Mouse (Mus musculus) heart, embryonic 11.5 days (tissue): Measurements from ENCODE around the gene Map4k1. TPM values are rescaled to one million over a fixed set of nuclear protein-coding genes. Genes with fewer than 3 reads are reported as not detected.

ENCODE experiments used
- ATAC-seq: fragments of 200-750 bp; cut with Nextera tagmentation; replicated peaks from 2 replicates; pipeline ENCODE4 v1.8.0; 2017; ENCODE audit warnings: moderate library complexity; ENCODE audit not compliant: insufficient number of reproducible peaks, low FRiP score, low TSS enrichment
- H3K27ac ChIP-seq: fragments of 300-500 bp; sonication (generic); 2 replicates; pipeline ENCODE4 v1.5.1; 2014; ENCODE audit warnings: mild to moderate bottlenecking, low read depth, low read length
- H3K27me3 ChIP-seq: fragments of 300-500 bp; sonication (generic); 2 replicates; pipeline ENCODE4 v1.6.1; 2014; ENCODE audit warnings: mild to moderate bottlenecking, low read length, mixed read lengths; ENCODE audit not compliant: control insufficient read depth, insufficient read depth
- H3K36me3 ChIP-seq: fragments of 300-500 bp; sonication (generic); 2 replicates; pipeline ENCODE4 v1.6.1; 2014; ENCODE audit warnings: mild to moderate bottlenecking, low read length, moderate library complexity, mixed read lengths; ENCODE audit not compliant: control insufficient read depth, insufficient read depth
- H3K4me1 ChIP-seq: fragments of 300-500 bp; sonication (generic); 2 replicates; pipeline ENCODE4 v1.6.1; 2014; ENCODE audit warnings: low read length; ENCODE audit not compliant: control insufficient read depth, insufficient read depth
- H3K4me2 ChIP-seq: fragments of 300-500 bp; sonication (generic); 2 replicates; pipeline ENCODE4 v1.6.1; 2014; ENCODE audit warnings: mild to moderate bottlenecking, moderate library complexity
- H3K4me3 ChIP-seq: fragments of 300-500 bp; sonication (generic); 2 replicates; pipeline ENCODE4 v1.5.1; 2014; ENCODE audit warnings: low read depth, low read length
- H3K9ac ChIP-seq: fragments of 300-500 bp; sonication (generic); 2 replicates; pipeline ENCODE4 v1.6.1; 2014; ENCODE audit warnings: mild to moderate bottlenecking, low read depth, low read length, moderate library complexity
- H3K9me3 ChIP-seq: fragments of 300-500 bp; sonication (generic); replicated peaks from 2 replicates; pipeline ENCODE4 v1.6.1; 2016; ENCODE audit warnings: low read length; ENCODE audit not compliant: control insufficient read depth
- WGBS: fragments of 180-500 bp; shearing (Covaris S2); extraction: QIAGEN DNeasy Blood & Tissue Kit; methylation state at CpG from one replicate; pipeline ENCODE4 v1.1.7; 2014; ENCODE audit not compliant: insufficient replicate concordance; 5-methylcytosine and 5-hydroxymethylcytosine counted together
- polyA plus RNA-seq: library from polyadenylated mRNA; unstranded; fragments of >200 nt; fragmentation: Nextera tagmentation; extraction: Ambion mirVana; gene quantifications from 2 replicates; pipeline ENCODE4 v1.2.1, GENCODE M21; 2014

Gene Map4k1
- polyA plus RNA-seq, 1 experiment from 2014 or later: 6.9 TPM

GRCm38 (mm10) chr7:28992997-28993396, 11.1 kb downstream of the Map4k1 start:
- Histone ChIP-seq H3K9me3 (no peaks in the 10 kb centered on the region), H3K27me3 (no peaks in the 10 kb centered on the region), H3K4me3 (no peak overlapping the region), H3K27ac (no peak overlapping the region), H3K36me3 (no peaks in the 10 kb centered on the region), H3K4me2 (no peak overlapping the region), H3K9ac (no peak overlapping the region), H3K4me1 (no peaks in the 10 kb centered on the region)
- ATAC-seq: no peak
- WGBS: 77% methylated on average over 3 of the region's 3 CpGs

GRCm38 (mm10) chr7:28993402-28993801, 11.6 kb downstream of the Map4k1 start:
- H3K9ac ChIP-seq: no peak overlapping the region
- 75% methylated on average over 3 of the region's 3 CpGs for WGBS

GRCm38 (mm10) chr7:29000651-29001605, 19.1 kb downstream of the Map4k1 start:
- H3K4me3 ChIP-seq: peak overlapping the region; percentile 51
- H3K4me2 ChIP-seq: peak overlapping the region; percentile 90
- H3K9me3 ChIP-seq: no peaks in the 10 kb centered on the region
- peaks cover 7% of the 10 kb centered on the region; the same call in 1 of the 2 replicates for H3K27me3 ChIP-seq
- peaks cover 10% of the 10 kb centered on the region; the same call in 1 of the 2 replicates for H3K4me1 ChIP-seq
- 7% methylated on average over 43 of the region's 43 CpGs for WGBS
- 0 out of 2 replicates have a peak overlapping the region, but pooled peaks have one; percentile 29 for H3K27ac ChIP-seq
- no peaks in the 10 kb centered on the region for H3K36me3 ChIP-seq
- H3K9ac ChIP-seq: peak overlapping the region; percentile 72
- ATAC-seq: peak; percentile 72

More at GRCm38 (mm10) chr7:28993402-28993801, 11.6 kb downstream of the Map4k1 start:
- no peaks in the 10 kb centered on the region for H3K36me3 ChIP-seq
- no peak for ATAC-seq
- no peaks in the 10 kb centered on the region for H3K9me3 ChIP-seq
- H3K4me2 ChIP-seq: no peak overlapping the region
- no peak overlapping the region for H3K27ac ChIP-seq
- H3K4me3 ChIP-seq: no peak overlapping the region
- no peaks in the 10 kb centered on the region for H3K27me3 ChIP-seq
- no peaks in the 10 kb centered on the region for H3K4me1 ChIP-seq

- no peak for ATAC-seq
- Histone ChIP-seq H3K9me3 (no peaks in the 10 kb centered on the region), H3K4me2 (no peak overlapping the region), H3K4me1 (no peaks in the 10 kb centered on the region), H3K36me3 (no peaks in the 10 kb centered on the region), H3K4me3 (no peak overlapping the region), H3K27ac (no peak overlapping the region), H3K9ac (no peak overlapping the region), H3K27me3 (no peaks in the 10 kb centered on the region; the same call in 1 of the 2 replicates)
- WGBS: 69% methylated on average over 9 of the region's 9 CpGs
These were observed 25.6 kb downstream of the Map4k1 start for GRCm38 (mm10) chr7:29007224-29008101.

GRCm38 (mm10) chr7:29008171-29008570, 26.3 kb downstream of the Map4k1 start:
- Histone ChIP-seq H3K4me1 (no peaks in the 10 kb centered on the region), H3K9ac (no peak overlapping the region), H3K4me3 (no peak overlapping the region), H3K4me2 (no peak overlapping the region), H3K27ac (no peak overlapping the region), H3K9me3 (no peaks in the 10 kb centered on the region), H3K27me3 (no peaks in the 10 kb centered on the region; the same call in 1 of the 2 replicates), H3K36me3 (no peaks in the 10 kb centered on the region)
- 84% methylated on average over 10 of the region's 10 CpGs for WGBS
- no peak for ATAC-seq

GRCm38 (mm10) chr7:29008714-29009113, 26.9 kb downstream of the Map4k1 start:
- 57% methylated on average over 9 of the region's 9 CpGs for WGBS
- Histone ChIP-seq H3K36me3 (no peaks in the 10 kb centered on the region), H3K4me2 (no peak overlapping the region), H3K27me3 (no peaks in the 10 kb centered on the region; the same call in 1 of the 2 replicates), H3K9ac (no peak overlapping the region), H3K4me3 (no peak overlapping the region), H3K9me3 (no peaks in the 10 kb centered on the region), H3K4me1 (no peaks in the 10 kb centered on the region), H3K27ac (no peak overlapping the region)
- ATAC-seq: no peak

- Histone ChIP-seq H3K9ac (no peak overlapping the region), H3K9me3 (peaks cover 7% of the 10 kb centered on the region; the same call in 1 of the 2 replicates), H3K4me2 (no peak overlapping the region), H3K36me3 (no peaks in the 10 kb centered on the region), H3K27me3 (peaks cover 33% of the 10 kb centered on the region), H3K4me1 (peaks cover 6% of the 10 kb centered on the region; the same call in 1 of the 2 replicates), H3K27ac (no peak overlapping the region), H3K4me3 (no peak overlapping the region)
- 96% methylated on average over 1 of the region's 1 CpGs for WGBS
- no peak for ATAC-seq
These were observed 33.1 kb downstream of the Map4k1 start for GRCm38 (mm10) chr7:29014984-29015383.

- Histone ChIP-seq H3K9me3 (peaks cover 7% of the 10 kb centered on the region; the same call in 1 of the 2 replicates), H3K27me3 (peaks cover 42% of the 10 kb centered on the region), H3K4me2 (no peak overlapping the region), H3K9ac (no peak overlapping the region), H3K36me3 (no peaks in the 10 kb centered on the region), H3K27ac (no peak overlapping the region), H3K4me1 (peaks cover 6% of the 10 kb centered on the region; the same call in 1 of the 2 replicates), H3K4me3 (no peak overlapping the region)
- no peak for ATAC-seq
- WGBS: 78% methylated on average over 7 of the region's 7 CpGs
These were observed 34.6 kb downstream of the Map4k1 start for GRCm38 (mm10) chr7:29016440-29016839.
